Mouse (Mus musculus): Measurements from ENCODE around the gene Dirc2. TPM values are rescaled to one million over a fixed set of nuclear protein-coding genes. Genes with fewer than 3 reads are reported as not detected.

The Dirc2 gene
- polyA plus RNA-seq, 1 experiment from 2014 or later, result 11.1 TPM

- Histone ChIP-seq H3K4me3 (no peak overlapping the region), H3K27ac (replicated peaks) (no peak overlapping the region), H3K27me3 (replicated peaks; ENCODE audit: low read depth, poor library complexity, severe bottlenecking) (no peaks in the 10 kb centered on the region), H3K36me3 (replicated peaks) (peaks cover 4% of the 10 kb centered on the region; the same call in 1 of the 2 replicates), H3K4me1 (peaks cover 4% of the 10 kb centered on the region), H3K9me3 (no peaks in the 10 kb centered on the region)
- no peak for DNase-seq (ENCODE audit: low spot score)
- WGBS, result 87% methylated on average over 7 of the region's 7 CpGs
Measured at GRCm38 (mm10) chr16:35748237-35748603, 20.9 kb downstream of the Dirc2 start.

- Histone ChIP-seq H3K4me1 (peaks cover 4% of the 10 kb centered on the region), H3K27me3 (replicated peaks; ENCODE audit: low read depth, poor library complexity, severe bottlenecking) (no peaks in the 10 kb centered on the region), H3K4me3 (no peak overlapping the region), H3K9me3 (no peaks in the 10 kb centered on the region), H3K27ac (replicated peaks) (no peak overlapping the region), H3K36me3 (replicated peaks) (peaks cover 4% of the 10 kb centered on the region; the same call in 1 of the 2 replicates)
- no peak for DNase-seq (ENCODE audit: low spot score)
- WGBS, result 88% methylated on average over 9 of the region's 9 CpGs
Measured at GRCm38 (mm10) chr16:35747417-35748236, 21.5 kb downstream of the Dirc2 start.

- no peak for DNase-seq (ENCODE audit: low spot score)
- peaks cover 7% of the 10 kb centered on the region for H3K4me1 ChIP-seq
- WGBS, result 88% methylated on average over 12 of the region's 12 CpGs
Measured at GRCm38 (mm10) chr16:35742251-35742937, 26.8 kb downstream of the Dirc2 start.

GRCm38 (mm10) chr16:35741621-35742020 lies 27.5 kb downstream of the Dirc2 start:
- no peaks in the 10 kb centered on the region for H3K9me3 ChIP-seq
- no peaks in the 10 kb centered on the region for H3K27me3 ChIP-seq (replicated peaks; ENCODE audit: low read depth, poor library complexity, severe bottlenecking)
- H3K27ac ChIP-seq (replicated peaks), result no peak overlapping the region
- WGBS, result 94% methylated on average over 5 of the region's 5 CpGs
- H3K4me1 ChIP-seq, result peaks cover 7% of the 10 kb centered on the region
- H3K4me3 ChIP-seq, result no peak overlapping the region
- peaks cover 4% of the 10 kb centered on the region; the same call in 1 of the 2 replicates for H3K36me3 ChIP-seq (replicated peaks)
- no peak for DNase-seq (ENCODE audit: low spot score)

More at GRCm38 (mm10) chr16:35742251-35742937, 26.8 kb downstream of the Dirc2 start:
- Histone ChIP-seq H3K4me3 (no peak overlapping the region), H3K27me3 (replicated peaks; ENCODE audit: low read depth, poor library complexity, severe bottlenecking) (no peaks in the 10 kb centered on the region), H3K9me3 (no peaks in the 10 kb centered on the region), H3K36me3 (replicated peaks) (peaks cover 4% of the 10 kb centered on the region; the same call in 1 of the 2 replicates), H3K27ac (replicated peaks) (no peak overlapping the region)

- WGBS, result 90% methylated on average over 6 of the region's 6 CpGs
- H3K27me3 ChIP-seq (replicated peaks; ENCODE audit: low read depth, poor library complexity, severe bottlenecking), result no peaks in the 10 kb centered on the region
- no peak overlapping the region for H3K4me3 ChIP-seq
- peaks cover 7% of the 10 kb centered on the region for H3K4me1 ChIP-seq
- no peaks in the 10 kb centered on the region for H3K9me3 ChIP-seq
- no peak overlapping the region for H3K27ac ChIP-seq (replicated peaks)
- no peaks in the 10 kb centered on the region for H3K36me3 ChIP-seq (replicated peaks)
- no peak for DNase-seq (ENCODE audit: low spot score)
Measured at GRCm38 (mm10) chr16:35740943-35741342, 28.2 kb downstream of the Dirc2 start.

- no peaks in the 10 kb centered on the region for H3K27me3 ChIP-seq (replicated peaks; ENCODE audit: low read depth, poor library complexity, severe bottlenecking)
- no peaks in the 10 kb centered on the region for H3K36me3 ChIP-seq (replicated peaks)
- no peak overlapping the region for H3K4me3 ChIP-seq
- H3K27ac ChIP-seq (replicated peaks), result no peak overlapping the region
- H3K9me3 ChIP-seq, result no peaks in the 10 kb centered on the region
- peaks cover 7% of the 10 kb centered on the region for H3K4me1 ChIP-seq
- WGBS, result 87% methylated on average over 12 of the region's 12 CpGs
- no peak for DNase-seq (ENCODE audit: low spot score)
Measured at GRCm38 (mm10) chr16:35740357-35740756, 28.8 kb downstream of the Dirc2 start.

GRCm38 (mm10) chr16:35739548-35739947 lies 29.6 kb downstream of the Dirc2 start:
- Histone ChIP-seq H3K4me1 (peaks cover 7% of the 10 kb centered on the region), H3K27ac (replicated peaks) (no peak overlapping the region), H3K27me3 (replicated peaks; ENCODE audit: low read depth, poor library complexity, severe bottlenecking) (no peaks in the 10 kb centered on the region), H3K9me3 (no peaks in the 10 kb centered on the region), H3K4me3 (no peak overlapping the region), H3K36me3 (replicated peaks) (no peaks in the 10 kb centered on the region)
- no peak for DNase-seq (ENCODE audit: low spot score)
- WGBS, result 69% methylated on average over 1 of the region's 1 CpGs

GRCm38 (mm10) chr16:35738096-35738767 lies 30.9 kb downstream of the Dirc2 start:
- no peak overlapping the region for H3K4me3 ChIP-seq
- no peak for DNase-seq (ENCODE audit: low spot score)
- peaks cover 7% of the 10 kb centered on the region for H3K4me1 ChIP-seq
- H3K27ac ChIP-seq (replicated peaks), result no peak overlapping the region
- no peaks in the 10 kb centered on the region for H3K27me3 ChIP-seq (replicated peaks; ENCODE audit: low read depth, poor library complexity, severe bottlenecking)
- no peaks in the 10 kb centered on the region for H3K9me3 ChIP-seq
- 62% methylated on average over 7 of the region's 7 CpGs for WGBS
- no peaks in the 10 kb centered on the region for H3K36me3 ChIP-seq (replicated peaks)

GRCm38 (mm10) chr16:35734038-35734437 lies 35.1 kb downstream of the Dirc2 start:
- Histone ChIP-seq H3K27ac (replicated peaks) (no peak overlapping the region), H3K4me1 (peaks cover 7% of the 10 kb centered on the region), H3K9me3 (no peaks in the 10 kb centered on the region), H3K36me3 (replicated peaks) (peaks cover 4% of the 10 kb centered on the region; the same call in 1 of the 2 replicates), H3K27me3 (replicated peaks; ENCODE audit: low read depth, poor library complexity, severe bottlenecking) (no peaks in the 10 kb centered on the region), H3K4me3 (no peak overlapping the region)
- peak; percentile 77 for DNase-seq (ENCODE audit: low spot score)
- WGBS, result 17% methylated on average over 6 of the region's 6 CpGs

- Histone ChIP-seq H3K4me1 (no peaks in the 10 kb centered on the region), H3K9me3 (no peaks in the 10 kb centered on the region), H3K4me3 (no peak overlapping the region), H3K27me3 (replicated peaks; ENCODE audit: low read depth, poor library complexity, severe bottlenecking) (no peaks in the 10 kb centered on the region), H3K36me3 (replicated peaks) (peaks cover 12% of the 10 kb centered on the region), H3K27ac (replicated peaks) (no peak overlapping the region)
- no peak for DNase-seq (ENCODE audit: low spot score)
- 92% methylated on average over 7 of the region's 7 CpGs for WGBS
Measured at GRCm38 (mm10) chr16:35732096-35732495, 37.1 kb downstream of the Dirc2 start.

GRCm38 (mm10) chr16:35729151-35729738 lies 39.9 kb downstream of the Dirc2 start:
- no peak overlapping the region for H3K27ac ChIP-seq (replicated peaks)
- no peaks in the 10 kb centered on the region for H3K27me3 ChIP-seq (replicated peaks; ENCODE audit: low read depth, poor library complexity, severe bottlenecking)
- no peak overlapping the region for H3K4me3 ChIP-seq
- H3K4me1 ChIP-seq, result no peaks in the 10 kb centered on the region
- WGBS, result 79% methylated on average over 8 of the region's 8 CpGs
- no peak for DNase-seq (ENCODE audit: low spot score)
- peaks cover 12% of the 10 kb centered on the region for H3K36me3 ChIP-seq (replicated peaks)
- H3K9me3 ChIP-seq, result no peaks in the 10 kb centered on the region

GRCm38 (mm10) chr16:35726601-35727000 lies 42.6 kb downstream of the Dirc2 start:
- Histone ChIP-seq H3K4me3 (no peak overlapping the region), H3K36me3 (replicated peaks) (peaks cover 8% of the 10 kb centered on the region), H3K9me3 (no peaks in the 10 kb centered on the region), H3K4me1 (no peaks in the 10 kb centered on the region), H3K27me3 (replicated peaks; ENCODE audit: low read depth, poor library complexity, severe bottlenecking) (no peaks in the 10 kb centered on the region), H3K27ac (replicated peaks) (no peak overlapping the region)
- 83% methylated on average over 2 of the region's 2 CpGs for WGBS
- DNase-seq (ENCODE audit: low spot score), result no peak
